Mouse (Mus musculus) lung, postnatal 4 days (tissue): ENCODE measurements at regions not wholly inside any gene's neighbourhood (a gene's known extent, or its start where the extent isn't known, plus 50 kb on each side); places are given as distances from the start of the nearest gene placed in this dataset.

ENCODE experiments used
- DNase-seq, 2 experiments: peaks; one replicate each; pipeline ENCODE4 v3.0.0; 2021

DNA sequence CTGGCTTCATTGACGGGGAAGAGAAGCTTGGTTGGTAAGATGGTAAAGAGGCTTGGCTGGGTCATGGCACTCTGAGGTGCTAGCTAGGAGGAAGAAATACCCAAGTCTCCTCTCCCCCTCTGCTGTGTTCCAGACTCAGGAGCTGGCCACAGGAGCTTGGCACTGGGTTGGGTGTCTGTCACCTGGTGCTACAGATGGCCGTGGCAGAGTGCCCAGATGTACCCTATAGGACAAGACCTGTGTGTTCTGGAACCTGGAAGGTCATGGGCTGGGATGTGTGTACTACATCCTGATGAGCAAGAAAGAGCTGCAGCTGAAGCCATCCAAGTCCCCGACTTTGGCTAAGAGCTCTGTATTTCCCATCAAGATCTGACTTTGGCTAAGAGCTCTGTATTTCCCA lies 72.4 kb downstream of the Nupl2 start:
- DNase-seq: no peak

GRCm38 (mm10) chr5:24239006-24239405 lies 74.2 kb downstream of the Nupl2 start:
- DNase-seq: no peak

DNA sequence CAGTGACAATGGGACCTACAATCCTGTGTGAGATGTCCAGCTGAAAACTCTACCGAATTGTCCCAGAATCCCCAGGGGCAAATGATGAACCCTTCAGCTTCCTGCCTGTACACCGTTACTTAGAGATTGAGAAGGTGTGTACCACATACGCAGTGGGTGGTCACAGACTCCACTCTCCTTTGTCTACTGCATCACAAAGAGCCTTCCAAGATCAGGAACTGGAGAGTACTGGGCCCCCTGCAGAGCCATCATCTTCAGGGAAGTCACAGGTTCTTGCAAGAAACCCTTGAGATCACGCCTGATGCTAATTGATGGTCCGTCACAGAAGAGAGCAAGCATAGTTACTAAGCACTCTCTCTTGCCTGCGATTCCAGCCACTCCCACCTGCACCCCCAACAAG lies 79.4 kb downstream of the Nupl2 start:
- DNase-seq: no peak

DNA sequence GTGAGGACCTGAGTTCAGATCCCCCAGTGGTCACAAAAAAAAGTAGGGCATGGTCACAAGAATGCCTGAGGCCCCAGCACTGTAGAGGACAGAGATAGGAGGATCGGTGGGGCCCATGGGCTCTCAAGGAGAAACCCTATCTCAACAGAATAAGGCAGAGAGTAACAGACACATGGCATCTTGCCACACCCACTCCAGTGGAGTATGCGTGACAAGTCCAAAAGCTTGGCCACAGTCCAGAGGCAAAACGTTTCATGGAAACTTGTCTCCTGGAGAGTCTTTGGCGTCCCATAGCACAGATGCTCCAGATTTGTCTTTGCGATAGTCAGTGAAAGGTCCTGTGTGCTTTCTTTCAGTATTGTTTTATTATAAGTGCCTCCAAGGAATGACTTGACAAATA lies 90.7 kb downstream of the Nupl2 start:
- no peak for DNase-seq

DNA sequence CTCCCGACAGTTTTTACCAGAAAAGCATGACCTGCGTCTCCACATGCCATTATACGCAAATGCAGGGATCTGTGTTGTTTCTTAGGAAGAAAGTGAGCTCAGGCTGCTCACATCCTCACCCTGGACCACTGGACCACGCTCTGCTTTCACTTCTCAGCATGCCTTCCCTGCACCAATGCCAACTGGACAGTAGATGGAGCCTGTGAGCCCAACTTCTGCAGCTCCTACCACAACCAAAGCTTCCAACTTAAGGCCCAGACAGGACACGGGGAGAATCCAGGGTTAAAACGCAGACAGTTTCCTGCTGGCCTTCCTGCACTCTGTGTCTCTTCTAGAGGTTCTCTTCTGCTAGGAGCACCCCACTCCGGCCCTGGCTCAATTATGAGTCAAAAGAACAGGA lies 90.3 kb downstream of the Kcnh2 start:
- peak; percentile 63 to 77 for DNase-seq

DNA sequence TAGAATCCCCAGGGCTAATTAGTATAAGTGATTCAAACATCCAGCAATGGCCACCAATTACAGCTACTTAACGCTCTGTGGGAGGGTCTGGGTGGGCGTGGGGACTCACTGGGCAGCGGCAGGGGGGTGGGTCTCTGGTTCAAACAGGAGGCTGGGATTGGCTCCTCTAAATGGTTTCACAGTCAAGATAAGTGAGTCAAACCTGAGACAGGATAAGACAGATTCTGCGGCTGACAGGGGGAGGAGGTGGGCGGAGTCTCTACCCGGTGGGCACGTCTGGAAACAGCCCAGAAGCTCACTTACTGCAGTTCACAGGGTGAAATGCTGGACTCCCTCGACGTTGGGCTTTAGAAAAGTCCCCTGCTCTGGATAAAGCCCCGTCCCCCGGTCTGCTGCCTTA lies 89.3 kb downstream of the Kcnh2 start:
- DNase-seq: no peak

DNA sequence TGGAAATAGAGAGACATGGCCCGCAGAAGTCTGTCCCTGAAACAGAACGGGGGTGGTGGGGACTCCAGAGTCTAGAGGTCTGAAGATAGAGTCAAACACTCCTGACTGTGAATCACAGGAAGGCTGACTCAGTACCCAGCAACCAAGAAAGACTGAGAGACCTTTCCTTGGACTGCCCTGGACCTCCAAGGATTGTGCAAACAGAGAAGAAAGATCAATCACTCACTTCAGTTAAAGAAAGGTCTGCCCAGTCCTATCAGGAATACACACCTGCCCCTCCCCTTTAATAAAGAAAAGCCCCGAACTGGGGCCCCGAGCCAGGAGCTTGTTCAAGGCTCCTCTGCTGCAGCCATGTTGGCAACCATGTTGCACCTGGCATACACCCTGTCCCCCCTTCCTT lies 87.3 kb downstream of the Kcnh2 start:
- DNase-seq: no peak

DNA sequence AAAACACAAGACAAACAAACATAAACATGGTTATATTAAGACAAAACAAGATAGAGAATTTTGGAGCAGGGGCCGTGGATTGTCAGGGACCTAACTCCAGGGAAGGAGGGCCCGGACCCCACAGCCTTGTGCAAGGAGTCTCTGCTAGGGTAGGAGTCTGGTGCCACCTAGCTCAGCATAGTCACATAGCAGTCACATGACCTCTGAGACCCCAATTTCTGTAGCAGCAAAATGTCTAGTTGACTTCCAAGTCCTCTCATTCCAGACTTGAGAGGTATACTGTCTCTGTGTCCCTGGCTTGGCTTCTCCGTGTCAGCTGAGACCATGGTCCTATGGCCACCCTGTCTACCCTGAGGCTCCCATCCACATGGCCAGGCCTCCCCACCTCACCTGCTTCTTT lies 86.0 kb downstream of the Kcnh2 start:
- DNase-seq: no peak

- DNase-seq: peak; percentile 79 to 83
These were observed 84.8 kb downstream of the Kcnh2 start for GRCm38 (mm10) chr5:24266344-24267295.
